Mouse (Mus musculus): ENCODE measurements around the gene Gna12.

Gene Gna12

DNA sequence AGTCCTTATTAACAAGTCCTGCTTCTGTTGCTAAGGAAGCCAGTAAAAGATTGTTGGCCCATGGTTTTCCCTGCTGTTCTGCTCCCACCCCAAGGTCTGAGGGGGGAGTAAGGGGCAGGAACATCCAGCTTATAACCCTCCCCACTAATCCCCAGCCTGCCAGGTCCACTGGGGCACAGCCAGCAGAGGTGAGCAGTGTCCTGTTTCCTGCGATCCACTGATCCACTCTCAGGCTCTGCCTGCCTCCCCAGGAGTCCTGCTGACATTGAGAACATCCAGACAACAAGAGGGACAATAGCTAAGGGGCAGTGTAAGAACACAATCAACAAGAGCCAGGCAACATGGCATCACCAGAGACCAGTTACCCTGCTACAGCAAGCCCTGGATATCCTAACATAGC, 3.4 kb downstream of the Gna12 start:
- no peak for DNase-seq

DNA sequence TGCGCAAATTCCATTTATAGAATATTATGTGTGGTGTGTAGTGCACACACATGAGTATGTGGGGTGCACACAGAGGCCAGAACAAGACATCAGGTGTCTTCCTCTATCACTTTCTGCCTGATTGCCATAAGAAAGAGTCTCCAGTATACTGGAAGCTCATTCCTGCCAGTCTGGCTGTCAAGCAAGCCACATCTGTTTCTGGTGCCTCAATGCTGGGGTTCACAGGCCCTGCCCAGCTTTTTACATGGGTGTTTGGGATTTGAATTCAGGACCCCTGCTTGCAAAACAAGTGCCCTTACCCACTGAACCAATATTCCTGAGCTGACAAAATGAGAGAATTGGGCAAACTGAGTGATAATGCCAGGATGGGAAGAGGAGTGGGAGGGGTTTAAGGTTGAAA, 4.1 kb downstream of the Gna12 start:
- DNase-seq = no peak

DNA sequence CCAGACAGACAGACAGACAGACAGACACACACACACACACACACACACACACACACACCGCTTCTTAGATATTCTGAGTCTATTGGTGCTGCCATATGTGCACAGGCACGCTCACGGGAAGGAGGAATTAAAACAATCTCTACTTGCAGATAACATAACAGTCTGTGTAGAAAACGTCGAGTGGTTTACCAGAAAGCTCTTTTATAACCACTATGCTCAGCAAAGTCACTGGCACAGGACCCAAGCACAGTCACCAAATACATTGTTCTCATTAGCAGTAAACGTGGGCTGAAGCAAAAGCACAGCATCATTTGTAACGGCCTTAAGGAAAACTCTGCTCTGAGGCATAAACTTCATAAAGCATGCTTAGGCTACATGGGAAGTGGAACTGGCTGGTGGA, 6.1 kb downstream of the Gna12 start:
- no peak for DNase-seq

DNA sequence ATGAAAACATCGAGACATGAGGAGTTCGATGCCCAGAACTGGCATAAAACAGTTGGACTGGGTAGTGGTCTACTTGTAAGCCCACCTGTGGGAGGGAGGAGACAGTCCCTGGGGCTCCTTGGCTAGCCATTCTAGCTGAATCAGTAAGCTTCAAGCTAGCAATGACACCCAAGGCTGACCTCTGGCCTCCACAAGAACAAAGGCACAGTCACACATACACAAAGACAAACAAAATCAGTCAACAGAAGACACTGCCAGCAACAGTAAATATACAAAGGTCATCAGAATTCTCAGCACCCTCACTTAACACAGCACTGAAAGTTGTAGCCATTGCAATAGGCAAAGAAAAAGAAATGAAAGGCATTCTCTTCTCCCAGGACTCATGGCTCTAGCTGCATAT, 6.8 kb downstream of the Gna12 start:
- no peak for DNase-seq

DNA sequence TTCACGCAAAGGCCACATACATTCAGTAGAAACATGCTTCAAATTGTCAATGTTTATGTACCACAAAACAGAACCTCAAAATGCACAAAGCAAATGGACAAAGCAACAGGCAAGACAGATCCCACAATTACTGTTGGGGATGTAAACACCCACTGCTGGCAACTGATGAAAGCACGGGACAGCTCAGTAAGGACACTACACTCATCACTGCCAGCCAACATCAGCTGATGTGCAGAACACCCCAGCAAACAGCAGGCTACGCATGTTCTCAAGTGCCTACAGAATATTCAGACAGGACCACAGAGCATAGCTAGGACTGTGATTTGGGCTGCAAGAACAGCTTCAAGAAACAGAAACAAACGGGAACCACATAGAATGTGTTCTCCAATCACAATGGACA, 8.3 kb downstream of the Gna12 start:
- no peak for DNase-seq

DNA sequence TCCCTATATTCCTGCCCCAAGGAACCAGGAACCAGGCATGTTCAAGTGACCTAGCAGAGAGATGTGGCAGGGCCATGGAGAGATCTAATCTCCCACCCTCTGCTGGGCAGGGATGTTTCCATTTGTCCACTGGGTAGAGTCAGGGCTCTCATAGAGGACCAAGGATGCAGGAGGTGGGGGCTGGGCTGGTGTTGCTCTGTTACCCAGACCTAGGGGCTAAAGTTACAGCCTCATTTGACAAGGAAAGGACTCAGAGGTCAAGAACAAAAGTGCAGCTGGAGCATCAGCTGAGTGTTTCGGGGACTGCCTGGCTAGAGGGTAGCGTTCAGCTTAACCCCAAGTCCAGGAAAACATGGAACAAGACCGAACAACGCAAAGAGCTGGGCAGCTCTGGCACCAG, 9.7 kb downstream of the Gna12 start:
- DNase-seq = no peak

DNA sequence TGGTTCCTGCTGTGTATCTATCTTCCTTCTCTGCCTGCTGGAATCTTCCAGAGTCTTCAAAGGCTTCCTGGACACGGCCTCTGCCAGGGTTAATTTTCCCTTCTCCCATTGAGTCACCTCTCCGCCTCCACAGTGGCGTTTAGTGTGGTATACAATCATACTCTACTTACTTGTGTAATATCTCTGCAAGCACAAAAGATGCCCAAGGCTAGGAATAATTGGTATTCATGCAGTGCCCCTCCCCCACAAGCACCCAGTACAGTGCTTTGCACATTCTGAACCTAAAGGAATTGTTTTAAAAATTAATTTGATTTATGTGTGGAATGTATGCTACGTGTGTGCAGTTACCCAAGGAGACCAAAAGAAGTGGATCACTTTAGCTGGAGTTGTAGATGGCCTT, 10.6 kb downstream of the Gna12 start:
- no peak for DNase-seq

DNA sequence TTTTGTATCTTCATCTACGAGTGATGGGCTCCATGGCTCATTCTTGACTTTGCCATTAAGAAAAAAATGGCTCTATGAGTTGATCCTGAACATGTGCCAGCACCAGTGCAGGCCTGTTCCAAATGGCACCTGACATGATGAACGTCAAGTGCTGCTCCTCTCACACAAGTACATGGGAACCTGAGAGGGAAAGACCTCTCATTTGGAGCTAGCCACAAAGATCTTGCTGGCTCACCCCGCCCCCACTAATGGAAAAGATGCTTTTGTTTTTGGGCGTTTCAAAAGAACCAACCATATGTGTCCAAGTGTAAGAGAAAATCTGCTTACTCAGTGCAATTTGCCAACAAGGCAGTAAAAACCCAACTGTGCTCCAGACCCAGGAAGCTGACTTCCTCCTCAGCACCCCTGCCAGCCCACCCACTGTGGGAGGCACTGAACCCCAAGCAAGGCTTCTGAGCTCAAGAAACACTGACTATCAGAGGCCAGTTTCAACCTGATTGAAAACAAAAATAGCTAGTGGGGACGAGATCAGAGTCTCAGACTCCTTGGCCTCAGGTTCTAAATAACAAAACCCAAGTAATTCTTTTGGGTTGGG, 11.7 kb downstream of the Gna12 start:
- DNase-seq = no peak

DNA sequence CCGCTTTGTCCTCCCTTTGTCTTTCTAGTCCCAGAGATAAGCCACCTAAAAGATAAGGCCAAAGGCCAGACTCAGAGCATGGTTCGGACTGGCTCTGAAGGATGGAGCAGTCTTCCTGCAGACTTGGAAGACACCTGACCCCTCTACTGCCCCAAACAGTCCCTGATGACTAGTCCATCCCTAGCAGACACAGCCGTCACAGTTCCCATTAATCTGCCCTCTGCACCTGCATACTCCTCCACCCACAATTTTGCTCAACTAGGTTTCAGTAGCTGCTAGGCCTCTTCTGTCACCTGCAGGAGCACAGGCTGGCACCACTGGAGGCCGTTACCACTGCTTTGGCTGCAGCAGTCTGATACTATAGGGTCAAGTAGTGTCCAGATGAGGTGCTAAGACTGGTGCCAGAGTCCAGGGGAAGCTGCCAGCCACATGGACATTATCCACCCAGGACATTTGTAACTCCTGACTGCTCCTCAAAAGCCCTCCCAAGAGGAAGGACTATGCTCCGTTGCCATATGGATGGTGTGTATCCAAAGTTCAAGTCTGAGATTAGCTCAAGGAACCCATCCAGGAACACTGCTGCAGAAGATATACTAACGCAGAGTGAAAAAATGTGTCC, 13.2 kb downstream of the Gna12 start:
- DNase-seq = no peak

DNA sequence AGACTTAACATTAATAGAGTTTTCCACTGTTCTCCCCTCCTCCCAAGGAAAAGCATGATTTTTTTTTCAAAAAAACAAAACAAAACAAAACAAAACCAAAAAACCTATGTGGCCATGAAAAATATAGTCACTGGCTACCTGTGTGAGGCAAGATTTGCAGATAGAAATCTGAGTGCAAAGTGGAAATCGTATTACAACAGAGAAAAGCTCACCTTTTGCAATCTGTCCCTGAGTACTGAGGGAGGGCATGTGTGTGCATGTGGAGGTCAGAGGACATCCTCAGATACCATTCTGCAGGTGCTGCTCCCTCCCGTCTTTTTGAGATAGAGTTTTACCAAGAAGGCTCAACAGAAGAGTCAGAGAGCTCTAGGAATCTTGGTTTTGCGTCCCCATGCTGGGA, 14.2 kb downstream of the Gna12 start:
- DNase-seq = no peak

DNA sequence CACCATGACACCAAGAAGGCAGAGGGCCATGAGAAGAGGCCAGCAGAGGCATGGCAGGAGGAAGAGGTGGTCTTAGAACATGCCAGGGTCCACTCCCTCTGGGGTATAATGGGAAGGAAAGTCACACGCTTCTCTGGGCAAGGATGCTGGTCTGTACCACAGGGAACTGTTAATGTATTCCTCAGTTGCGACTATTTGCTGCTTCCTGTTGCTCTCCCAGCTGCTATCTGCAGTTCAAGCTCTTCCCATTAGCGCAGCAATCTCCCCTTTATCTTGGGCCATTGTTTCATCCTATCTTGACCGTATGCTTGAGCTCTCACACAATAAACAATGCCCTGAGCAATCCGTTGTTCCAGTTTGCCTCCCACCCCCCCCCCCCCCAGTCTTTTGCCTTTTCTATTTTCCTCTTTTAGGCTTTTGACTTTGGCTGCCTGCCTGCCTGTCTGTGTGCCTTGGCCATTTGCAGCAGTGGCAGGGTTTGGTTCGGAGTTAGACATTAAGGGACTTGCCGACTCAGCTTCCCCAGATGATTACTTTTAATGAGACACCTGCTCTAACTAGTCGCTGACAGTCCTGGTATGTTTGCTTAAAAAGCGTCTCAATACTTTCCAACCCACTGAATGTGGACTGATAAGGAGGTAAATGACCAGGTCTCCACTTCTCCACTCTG, 15.0 kb downstream of the Gna12 start:
- DNase-seq = no peak

DNA sequence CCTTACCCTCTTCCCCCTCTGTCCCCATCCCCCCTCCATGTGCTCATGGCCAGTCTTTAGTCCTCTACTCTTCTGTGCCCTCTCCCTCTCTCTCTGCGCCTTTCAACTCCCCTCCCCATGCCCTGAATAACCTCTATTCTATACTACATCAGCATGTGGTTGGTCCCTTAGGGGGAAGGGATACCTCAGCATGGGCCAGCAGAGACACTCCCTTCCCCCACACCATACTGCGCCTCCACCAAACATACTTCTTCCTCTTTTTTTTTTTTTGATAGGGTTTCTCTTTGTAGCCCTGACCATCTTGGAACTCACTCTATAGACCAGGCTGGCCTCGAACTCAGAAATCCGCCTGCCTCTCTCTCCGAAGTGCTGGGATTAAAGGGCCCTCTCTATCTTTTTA, 15.8 kb downstream of the Gna12 start:
- DNase-seq = no peak

DNA sequence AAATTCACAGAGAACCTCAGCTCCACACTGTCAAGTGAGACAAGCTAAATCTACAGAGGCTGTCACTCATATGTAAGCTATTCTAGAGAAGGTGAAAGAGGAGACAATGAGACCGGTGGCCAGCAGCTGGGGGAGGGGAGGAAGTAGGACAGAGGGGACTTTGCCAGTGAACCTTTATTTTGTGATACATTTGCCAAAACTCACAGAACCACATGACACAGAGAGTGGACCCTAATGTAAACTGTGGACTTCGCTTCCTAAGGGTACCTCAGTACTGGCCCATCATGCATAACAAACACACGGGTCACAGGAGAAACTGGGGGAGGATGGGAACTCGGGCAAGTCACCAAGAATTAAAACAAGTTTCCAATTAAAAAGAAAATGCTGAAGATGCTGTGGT, 17.5 kb downstream of the Gna12 start:
- DNase-seq = no peak

DNA sequence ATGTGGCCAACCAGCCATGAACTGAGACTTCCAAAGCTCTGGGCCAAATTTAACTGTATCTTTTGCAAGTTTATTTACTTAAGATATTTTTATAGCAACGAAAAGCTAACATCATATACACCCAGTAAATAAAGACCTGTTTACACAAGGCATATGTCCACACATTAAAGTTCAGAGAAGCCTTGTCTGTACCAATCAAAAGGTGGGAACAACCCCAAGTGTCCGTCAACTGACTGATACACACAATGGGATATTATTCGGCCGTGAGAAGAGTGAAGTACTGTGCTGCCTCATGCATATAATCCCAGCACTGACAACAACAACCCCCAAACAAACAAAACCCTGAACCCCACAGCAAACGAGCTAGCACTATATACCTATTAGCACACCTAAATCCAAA, 18.2 kb downstream of the Gna12 start:
- DNase-seq = no peak

DNA sequence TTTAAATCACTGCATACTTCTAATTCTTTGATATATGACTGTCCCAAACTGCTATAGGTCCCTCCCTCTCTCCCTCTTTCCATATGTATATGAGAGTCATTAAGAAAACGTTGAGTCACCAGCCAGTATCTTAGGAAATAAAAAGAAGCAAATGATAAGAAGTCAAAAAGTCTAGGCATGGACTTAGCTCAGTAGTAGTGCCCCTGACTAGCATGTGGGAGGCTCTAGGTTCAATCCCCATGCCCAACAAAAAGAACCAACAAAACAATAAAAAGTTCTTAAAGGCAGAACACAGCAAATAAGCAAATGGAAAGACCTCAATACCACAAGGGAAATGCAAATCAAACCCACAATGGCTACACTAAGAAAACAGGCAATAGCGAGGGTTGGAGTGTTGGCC, 18.8 kb downstream of the Gna12 start:
- no peak for DNase-seq

DNA sequence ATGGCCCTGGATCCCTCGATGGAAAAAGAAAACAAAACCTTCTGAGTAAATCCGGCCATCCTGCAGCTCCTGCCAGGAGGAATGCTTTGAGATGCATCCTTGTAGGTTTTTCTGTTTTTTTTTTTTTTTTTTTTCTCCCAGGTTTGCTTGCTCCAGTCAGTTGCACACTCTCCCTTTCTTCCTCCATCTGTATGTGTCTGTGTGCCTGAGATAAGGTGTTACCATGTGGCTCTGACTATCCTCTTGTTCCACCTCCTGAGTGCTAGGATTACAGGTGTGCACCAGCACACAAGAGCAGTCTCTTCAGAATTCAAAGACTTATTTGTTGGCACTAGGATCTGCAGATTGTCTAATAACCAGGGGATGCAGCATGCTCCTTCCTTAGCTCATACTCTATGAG, 23.3 kb downstream of the Gna12 start:
- DNase-seq = no peak

DNA sequence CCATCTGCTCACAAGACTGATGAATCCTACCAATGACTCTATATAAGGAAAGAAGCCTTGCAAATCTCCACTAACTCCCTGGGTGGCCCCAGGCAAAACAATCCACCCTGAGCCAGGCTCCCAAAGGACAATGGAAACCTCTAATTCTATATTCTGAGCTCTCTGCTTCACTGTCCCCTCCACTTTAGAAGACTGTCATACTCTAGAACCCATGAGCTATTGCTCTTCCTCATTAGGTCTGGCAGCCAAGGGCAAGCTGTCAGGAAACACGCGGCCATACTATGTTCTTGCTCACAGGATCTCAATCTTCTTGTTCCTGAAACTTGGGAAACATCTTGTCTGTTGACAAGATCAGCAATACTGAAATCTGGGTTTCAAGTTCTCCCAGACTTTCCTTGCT, 24.0 kb downstream of the Gna12 start:
- DNase-seq = no peak

DNA sequence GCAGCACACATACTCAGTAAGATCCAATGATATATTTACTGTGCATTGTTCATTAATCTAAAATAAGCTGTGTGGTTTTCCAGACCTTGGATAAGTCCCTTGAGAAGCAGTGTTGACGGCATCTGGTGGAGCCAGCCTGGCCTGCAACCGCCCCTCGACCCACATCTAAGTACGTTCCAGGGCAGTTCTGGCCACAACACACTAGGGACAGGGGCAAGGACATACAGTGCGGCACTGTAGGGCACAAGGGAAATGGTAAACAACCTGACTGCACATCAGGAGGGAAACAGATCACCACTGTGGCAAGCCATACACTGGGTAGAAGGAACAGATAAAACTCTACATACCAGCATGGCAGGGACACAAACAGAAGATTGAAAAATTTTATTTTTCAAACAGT, 28.4 kb downstream of the Gna12 start:
- no peak for DNase-seq

DNA sequence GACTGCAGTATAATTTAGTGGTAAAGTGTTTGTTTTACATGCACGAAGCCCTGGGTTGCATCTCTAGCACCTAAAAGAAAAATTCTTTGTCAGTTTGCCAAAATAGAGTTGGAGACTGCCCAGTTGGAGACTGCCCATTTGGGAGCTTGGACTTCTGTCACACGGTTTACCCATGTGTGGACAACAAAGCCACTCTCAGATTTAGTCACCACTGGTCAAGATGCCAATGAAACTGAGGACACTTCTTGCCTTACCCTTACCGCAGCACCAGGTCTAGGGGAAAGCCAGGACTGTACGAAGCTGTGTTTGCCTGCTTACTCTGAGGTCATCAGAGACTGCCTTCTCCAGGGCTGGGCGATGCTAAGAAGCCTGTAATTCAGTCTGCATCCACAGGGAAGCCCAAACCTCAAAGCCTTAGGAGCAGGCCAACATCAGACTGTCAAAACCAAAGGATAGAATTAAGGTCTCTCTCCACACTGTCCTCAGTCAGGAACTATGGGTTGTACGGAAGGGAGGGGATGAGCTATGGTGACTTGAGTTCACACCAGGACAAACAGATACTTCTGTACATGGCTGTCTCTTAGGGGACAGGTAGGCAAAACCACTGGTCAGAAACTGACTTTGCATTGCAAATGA, 29.8 kb downstream of the Gna12 start:
- DNase-seq = no peak

DNA sequence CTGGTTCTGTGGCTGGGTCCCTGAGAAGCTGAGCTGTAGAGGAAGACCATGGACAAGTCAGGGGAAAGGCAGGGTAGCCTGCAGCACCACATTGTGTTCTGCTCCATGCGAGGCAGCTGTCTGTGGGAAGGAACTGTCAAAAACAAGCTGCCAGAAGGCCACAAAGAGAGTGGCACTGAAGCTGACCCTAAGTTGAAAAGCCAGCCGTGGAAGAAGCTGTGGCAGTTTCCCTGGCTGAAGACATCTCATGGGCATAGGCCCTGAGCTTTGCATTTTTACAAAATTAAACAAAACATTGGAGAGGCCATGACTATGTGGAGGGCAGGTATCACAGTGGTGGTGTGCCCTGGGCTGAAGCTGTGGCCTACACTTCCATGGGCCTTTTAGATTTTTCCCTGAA, 31.0 kb downstream of the Gna12 start:
- no peak for DNase-seq

DNA sequence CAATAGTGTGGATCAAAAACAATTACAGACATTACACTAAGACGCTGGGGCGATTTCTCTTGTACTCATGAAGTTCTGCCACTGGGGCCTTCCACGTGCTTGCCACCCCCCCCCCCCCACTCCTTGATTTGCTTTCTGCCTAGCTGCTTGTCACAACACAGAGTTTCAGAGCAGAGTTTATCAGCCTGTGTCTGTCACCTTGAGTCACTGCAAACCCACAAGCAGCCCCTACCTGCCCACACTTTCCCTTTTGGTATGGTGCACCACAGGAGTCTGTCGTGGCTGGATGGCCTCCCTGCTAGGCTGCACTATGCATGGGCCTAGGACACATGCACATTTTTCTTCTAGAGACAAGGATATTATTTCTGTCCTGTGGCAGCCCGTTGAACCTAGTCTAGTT, 31.5 kb downstream of the Gna12 start:
- no peak for DNase-seq

DNA sequence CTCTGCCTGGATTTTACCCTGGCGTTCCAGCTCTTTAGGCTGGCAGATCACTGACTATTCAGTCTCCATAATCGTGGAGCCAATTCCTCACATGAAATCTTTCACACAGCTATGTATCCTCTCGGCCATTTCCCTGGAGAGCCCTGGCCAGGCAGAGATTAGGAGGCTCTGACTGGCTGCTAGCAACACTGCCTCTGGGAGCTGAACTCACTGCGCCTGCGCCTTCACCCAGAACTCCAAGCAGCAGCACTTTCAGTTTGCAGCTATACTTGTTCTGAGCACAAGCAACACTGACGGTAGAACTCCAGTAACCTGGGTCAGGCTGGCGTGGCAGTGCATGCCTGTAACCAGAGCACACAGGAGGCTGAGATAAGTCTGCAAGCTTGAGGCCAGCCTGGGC, 32.1 kb downstream of the Gna12 start:
- no peak for DNase-seq

DNA sequence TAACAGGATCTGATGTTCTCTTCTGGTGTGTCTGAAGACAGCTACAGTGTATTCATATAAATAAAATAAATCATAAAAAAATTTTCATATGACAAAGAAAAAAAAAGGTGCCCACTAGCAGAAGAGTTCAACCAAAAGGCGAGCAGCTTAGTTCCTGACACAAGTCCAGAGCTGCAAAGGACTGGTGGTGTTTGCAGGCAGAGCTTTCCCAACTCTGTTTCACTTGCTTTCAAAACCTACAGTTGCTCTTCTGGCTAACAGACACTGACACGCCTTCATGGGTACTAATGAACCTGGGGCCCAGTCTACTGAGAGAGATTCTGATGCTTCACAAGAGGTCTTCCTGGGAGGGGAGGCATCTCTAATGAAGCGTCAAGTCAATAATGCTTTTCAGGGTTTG, 34.2 kb downstream of the Gna12 start:
- no peak for DNase-seq

DNA sequence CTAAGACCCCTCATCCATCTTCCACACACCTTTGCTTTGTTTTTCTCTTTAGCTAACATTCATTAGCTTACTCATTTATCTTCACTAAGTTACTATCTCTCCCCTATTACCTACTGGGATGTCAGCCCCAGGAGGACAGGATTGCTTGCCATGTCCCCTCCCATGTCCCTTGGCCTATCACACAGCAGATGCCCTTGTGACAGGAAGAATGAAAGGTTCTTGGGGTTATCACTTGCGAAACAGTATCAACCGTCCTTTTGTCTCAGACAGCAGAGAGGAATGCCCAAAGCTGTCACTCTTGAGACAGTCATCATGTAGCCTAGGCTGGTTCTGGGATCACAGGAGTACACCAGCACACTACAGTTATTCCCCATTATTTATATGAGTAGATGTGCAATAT, 35.1 kb downstream of the Gna12 start:
- DNase-seq = no peak

DNA sequence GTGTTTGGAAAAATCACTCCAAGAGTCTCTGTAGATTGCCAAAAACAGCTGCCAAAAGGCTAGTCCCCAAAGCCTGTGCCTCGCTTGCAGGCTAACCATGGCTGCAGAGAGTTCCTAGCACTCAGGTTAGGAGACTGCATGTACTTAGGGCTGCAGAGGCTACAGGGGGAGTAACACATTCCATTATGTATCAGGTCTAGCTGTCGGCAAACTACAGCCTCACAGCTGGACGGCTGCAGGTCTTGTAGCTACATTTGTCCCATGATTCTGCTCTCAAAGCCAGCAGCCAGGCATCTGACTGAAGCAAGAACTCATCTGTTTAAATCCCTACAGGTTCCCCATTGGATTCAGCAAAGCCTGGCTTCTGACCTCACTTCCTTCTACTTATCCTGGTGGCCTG, 35.5 kb downstream of the Gna12 start:
- DNase-seq = no peak

All from right cerebral cortex, postnatal 25 days (tissue).